In the genomic region with DNA sequence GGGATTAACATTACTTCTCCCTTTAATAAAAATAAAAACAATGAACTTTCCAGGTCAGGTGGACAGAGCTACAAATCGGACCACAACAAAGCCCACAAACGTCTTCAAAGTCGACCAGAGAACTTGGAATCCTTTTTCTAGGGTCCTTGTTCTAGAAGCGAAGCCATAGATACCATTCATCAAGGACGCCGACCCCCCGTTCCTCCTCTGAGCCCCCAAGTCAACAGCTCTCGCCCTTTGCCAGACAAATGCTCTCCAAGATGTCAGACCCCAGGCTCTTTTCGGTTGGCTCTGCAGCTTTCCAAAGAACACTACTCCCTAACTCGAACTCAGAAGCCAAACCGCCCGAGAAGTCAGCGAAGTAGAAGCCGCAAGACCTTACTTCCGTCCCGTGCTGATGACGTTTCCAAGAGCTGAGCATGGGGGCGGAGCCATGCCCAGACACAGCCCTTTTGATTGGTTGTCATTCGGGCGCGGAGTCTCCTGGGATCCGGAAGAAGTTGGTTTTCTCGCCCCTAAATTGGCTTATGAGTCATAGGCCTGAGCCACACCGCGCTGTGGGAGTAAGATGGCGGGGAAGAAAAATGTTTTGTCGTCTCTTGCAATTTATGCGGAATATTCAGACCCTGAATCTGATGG, we compare ENCODE assay signal across 8 mouse cellular contexts. TPM values are rescaled to one million over a fixed set of nuclear protein-coding genes. Genes with fewer than 3 reads are reported as not detected.
DNase-seq lines count a peak whose midpoint lies in the region; ATAC-seq lines count a peak whose summit lies in the region.

A gene (plus strand): TSS at position 175 of the 639 bp plus-strand sequence.
A gene (minus strand): TSS at position 370 of the 639 bp plus-strand sequence.

- peak; percentile 99 for ATAC-seq in megakaryocyte progenitor cell, adult 5-6 weeks (replicated peaks; ENCODE audit: poor library complexity)

- peak; percentile 99 for DNase-seq in adipocyte (ENCODE audit: low spot score)
- DNase-seq in embryo, embryonic 10 days (ENCODE audit: low spot score), result peak; percentile 100
- peak; percentile 95 for DNase-seq in gastrocnemius, postnatal 10 days
- DNase-seq in induced T-regulatory cell, adult 2 months (ENCODE audit: low read depth), result peak; percentile 99
- peak; percentile 95 to 99 for DNase-seq in left cerebral cortex, adult 9 months (ENCODE audit: low spot score in 2 of 2)
- DNase-seq in right cerebral cortex, postnatal 14 days, result peak; percentile 96
- peak; percentile 96 to 97 for DNase-seq in urinary bladder, postnatal 36 days (ENCODE audit: low spot score in 2 of 2)

RNA-seq across cellular contexts. Expression of the first gene that starts in this region (rescaled TPM):
- 10 to 100 TPM; 16.6 to 24.5 TPM for total RNA-seq in gastrocnemius, postnatal 10 days (2021)
- 19.1 and 24.5 TPM in 2 replicates for total RNA-seq in megakaryocyte progenitor cell, adult 5-6 weeks (2015)
- 155 and 199 TPM in 2 replicates for total RNA-seq in megakaryocyte progenitor cell, adult 5-6 weeks (2017)

RNA-seq across cellular contexts. Expression of the second gene that starts in this region (rescaled TPM):
- 1 to 10 TPM; 5.4 to 9.1 TPM for total RNA-seq in gastrocnemius, postnatal 10 days (2021)
- total RNA-seq in megakaryocyte progenitor cell, adult 5-6 weeks (2015), result 12.3 and 23.3 TPM in 2 replicates
- total RNA-seq in megakaryocyte progenitor cell, adult 5-6 weeks (2017), result 16.0 and 17.7 TPM in 2 replicates

Comparison
In these comparisons a context has a peak if more than half of its experiments do, and no peak if none do; other contexts are left out.
1. Peak in every context shown above with its lines: DNase-seq and ATAC-seq.